Mouse (Mus musculus) urinary bladder, adult 2 months (tissue): Measurements from ENCODE around the gene Cyp3a41b. TPM values are rescaled to one million over a fixed set of nuclear protein-coding genes. Genes with fewer than 3 reads are reported as not detected.
"Not testable (repeated sequence)": the region's sequence is repeated elsewhere in the genome, so short reads cannot be mapped to it uniquely, and the experiment has no call there.

ENCODE experiments used
- DNase-seq: peaks from one replicate; pipeline ENCODE4 v3.0.0; 2022; ENCODE audit warnings: low spot score
- polyA plus RNA-seq: library from polyadenylated mRNA; depleted of rRNA; stranded (reverse); fragments of >200 nt; gene quantifications from 2 replicates; pipeline ENCODE4 v1.2.3, GENCODE M21; 2012; rRNA removed

The Cyp3a41b gene
- polyA plus RNA-seq, result not detected in 2 replicates

GRCm38 (mm10) chr5:145584630-145585029, at the start of gene Cyp3a41b:
Cyp3a41b (minus strand) TSS chr5:145584730.
- DNase-seq, result not testable (repeated sequence)

- not testable (repeated sequence) for DNase-seq
These were observed 47.8 kb upstream of the Cyp3a41b start for GRCm38 (mm10) chr5:145632286-145632685.

DNA sequence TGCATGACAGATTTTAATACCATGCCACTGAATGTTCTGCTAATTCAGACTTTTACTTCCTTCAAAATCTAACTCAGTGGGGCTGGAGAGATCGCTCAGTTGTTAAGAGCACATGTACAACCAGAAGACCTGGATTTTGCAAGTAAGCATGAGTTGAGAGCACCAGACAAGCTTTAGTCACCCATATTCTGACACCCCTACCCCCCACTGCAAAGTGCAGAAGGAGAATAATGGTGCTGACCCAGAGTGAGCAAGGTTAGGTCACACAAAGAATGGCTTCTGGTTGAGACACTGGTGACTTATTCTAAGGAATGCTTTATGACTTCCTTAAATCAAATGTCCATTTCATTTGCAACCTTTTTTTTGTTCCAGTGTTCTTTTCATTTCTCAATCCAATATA, 20.4 kb upstream of the Cyp3a41b start:
- DNase-seq, result not testable (repeated sequence)

DNA sequence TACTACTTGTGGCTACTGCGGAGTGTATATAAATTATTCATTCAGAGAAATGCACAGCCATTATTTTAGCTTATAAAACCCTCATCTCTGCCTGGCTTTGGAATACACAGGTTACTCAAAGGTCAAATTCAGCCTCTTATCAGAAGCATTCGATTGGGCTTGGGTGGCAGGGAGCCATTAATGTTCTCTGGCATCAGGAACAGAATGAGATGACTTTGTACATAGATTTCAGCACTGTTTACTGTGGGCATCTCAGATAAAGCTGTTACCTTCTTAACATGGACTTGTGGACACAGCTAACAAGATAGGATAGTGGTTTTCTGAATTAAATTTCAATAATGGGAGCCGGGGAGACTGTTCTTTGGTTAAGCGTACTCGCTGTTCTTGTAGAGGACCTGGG, 13.3 kb upstream of the Cyp3a41b start:
- not testable (repeated sequence) for DNase-seq

- not testable (repeated sequence) for DNase-seq
These were observed 7.2 kb downstream of the Cyp3a41b start for GRCm38 (mm10) chr5:145577321-145577720.

DNA sequence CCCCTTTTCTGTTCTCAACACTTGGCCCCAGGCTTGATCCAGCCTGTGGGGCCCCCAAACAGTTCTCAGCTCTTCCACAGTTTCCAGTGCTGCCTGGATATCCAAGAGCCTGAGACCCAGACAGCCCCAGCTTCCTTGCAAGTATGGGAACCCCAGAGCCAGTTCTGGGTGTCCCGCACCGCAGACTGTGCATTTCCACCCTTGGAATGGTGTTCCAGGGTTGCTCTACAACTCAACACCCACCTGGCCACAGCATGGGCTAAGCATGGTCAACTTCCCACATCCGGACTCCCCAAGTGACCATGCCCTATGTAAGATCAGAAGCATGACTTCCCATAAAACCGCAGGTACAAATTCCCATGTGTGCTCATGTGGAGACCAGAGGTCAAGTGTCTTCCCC, 8.9 kb downstream of the Cyp3a41b start:
- not testable (repeated sequence) for DNase-seq

DNA sequence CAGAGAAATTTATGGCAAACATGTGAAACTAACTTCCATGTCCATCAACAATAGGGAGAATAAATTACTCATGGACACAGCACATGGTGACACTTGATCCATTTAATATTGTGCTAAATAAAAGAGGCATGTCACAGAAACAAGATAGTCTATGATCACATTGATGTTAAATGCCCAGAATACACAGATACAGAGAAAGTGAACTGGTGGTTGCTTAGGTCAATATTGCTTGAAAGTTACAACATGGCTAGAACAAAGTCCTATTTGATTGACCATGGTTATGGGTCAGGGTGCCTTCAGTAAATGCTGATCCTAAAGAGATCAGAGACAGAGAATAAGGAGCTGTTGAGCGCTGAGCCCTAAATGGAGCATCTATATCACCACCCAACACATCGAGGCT, 12.6 kb downstream of the Cyp3a41b start:
- DNase-seq, result not testable (repeated sequence)

Other genes with a start within 250 kb of the Cyp3a41b start
- gene Cyp3a57, start 239.5 kb downstream of the Cyp3a41b start, polyA plus RNA-seq, result 11.7 and 17.9 TPM in 2 replicates
- not detected in 2 replicates for gene Cyp3a16, start 115.0 kb downstream of the Cyp3a41b start, polyA plus RNA-seq
- not detected in 2 replicates for gene Cyp3a41a, start 135.4 kb upstream of the Cyp3a41b start, polyA plus RNA-seq
- not detected in 2 replicates for gene Cyp3a44, start 221.1 kb upstream of the Cyp3a41b start, polyA plus RNA-seq